Mouse (Mus musculus) mesoderm, embryonic 11.5 days (tissue): ENCODE results near the gene Ngb.

Experiments
- DNase-seq: peaks from one replicate; pipeline ENCODE4 v3.0.0-alpha.2; 2012; ENCODE audit warnings: low read depth, low spot score

The Ngb gene

DNA sequence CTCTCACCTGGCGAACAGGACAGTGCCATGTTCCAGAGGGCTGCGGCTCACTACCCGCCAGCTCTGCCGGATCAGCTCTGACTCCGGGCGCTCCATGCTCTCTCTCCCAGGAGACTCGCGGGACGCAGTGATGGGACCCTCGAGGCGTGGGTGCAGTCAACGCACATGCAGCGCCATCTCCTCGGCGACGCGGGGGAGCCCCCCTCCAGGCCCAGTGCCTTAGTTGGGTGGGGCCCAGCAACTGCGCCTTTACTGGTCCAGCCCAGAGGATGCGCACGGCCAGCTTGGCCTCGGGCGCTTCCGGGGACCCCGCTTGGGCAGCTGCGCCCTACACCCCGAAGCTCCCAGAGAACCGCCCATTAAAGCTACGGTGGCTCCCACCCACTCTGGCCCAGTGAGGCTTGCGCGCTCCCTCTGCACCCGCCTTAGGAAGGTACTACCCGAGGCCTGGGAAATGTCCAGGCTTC lies at the start of gene Ngb:
Ngb (minus strand) TSS at position 375 of the 467 bp plus-strand sequence.
- no peak for DNase-seq

DNA sequence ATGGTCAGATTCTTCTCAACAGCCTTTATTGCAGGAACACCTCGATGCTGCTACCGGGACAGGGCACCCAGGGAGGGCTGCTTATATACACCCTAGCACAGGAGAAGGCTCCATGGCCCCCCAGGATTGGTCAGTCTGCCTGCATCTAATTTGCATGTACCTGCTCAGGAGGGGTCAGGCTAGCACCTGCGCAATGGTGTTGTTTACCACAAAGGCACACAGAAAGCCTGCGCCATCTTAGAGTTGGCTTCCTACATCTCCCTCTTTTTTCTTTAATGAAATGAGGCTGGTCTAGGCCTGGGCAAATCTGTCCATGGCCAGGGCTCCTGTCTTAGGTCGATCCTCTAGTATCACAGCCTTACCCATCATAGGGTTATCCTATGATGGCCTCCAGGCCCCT lies 47.1 kb upstream of the Ngb start:
- DNase-seq: no peak

DNA sequence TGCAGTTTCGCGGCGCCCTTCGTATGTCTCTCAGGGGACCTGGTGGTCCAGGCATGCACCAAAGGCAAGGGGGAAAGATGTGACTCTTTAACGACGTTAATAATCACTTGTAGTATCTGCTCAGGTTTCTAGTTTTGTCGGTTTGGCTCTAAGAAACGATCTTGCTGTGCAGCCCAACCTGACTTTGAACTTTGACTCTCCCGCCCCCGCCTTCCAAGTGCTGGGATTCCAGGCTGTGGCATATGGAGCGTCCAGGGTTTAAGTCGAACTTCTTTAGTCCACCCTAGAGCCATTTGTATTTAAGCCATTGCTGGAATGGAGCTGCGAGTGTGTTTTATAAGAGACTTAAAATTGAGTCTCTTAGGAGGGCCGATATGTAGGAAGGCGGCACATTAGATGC lies 45.8 kb upstream of the Ngb start:
- DNase-seq: no peak

DNA sequence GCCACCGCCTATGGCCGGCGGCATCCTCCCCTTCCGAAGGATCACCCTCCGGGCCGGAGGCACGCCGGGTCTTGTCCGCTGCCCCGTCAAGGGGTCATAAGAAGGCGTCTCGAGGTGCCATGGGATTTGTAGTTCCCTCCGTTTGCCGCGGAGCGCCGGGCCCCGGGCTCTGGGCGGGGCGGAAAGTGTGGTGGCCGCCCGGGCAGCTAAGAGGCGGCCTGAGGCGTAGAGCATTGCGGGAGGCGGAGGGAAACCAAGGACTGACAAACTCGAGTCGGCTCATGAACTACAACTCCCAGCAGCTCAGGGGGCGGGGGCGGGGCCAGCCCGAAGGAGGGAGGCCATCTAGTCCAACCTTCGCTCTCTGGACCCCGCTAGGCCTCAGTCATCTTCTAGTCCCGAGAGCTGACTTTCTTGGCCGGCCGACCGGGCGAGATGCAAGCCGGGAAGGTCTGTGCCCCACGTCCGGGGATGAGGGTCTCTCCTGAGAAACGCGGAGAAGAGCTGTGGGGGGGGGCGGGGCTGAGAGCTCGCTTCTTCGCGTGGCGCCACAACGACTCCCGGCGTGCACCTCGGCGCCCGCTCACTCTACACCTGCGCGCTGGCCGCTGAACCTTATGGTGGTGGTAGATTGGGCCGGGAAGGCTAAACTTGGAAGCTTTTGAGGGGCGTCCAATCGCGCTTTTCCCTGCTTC lies 45.2 kb upstream of the Ngb start, which contains the start of gene Pomt2:
Pomt2 (minus strand) TSS at position 574 of the 695 bp plus-strand sequence.
- DNase-seq: peak; percentile 95

DNA sequence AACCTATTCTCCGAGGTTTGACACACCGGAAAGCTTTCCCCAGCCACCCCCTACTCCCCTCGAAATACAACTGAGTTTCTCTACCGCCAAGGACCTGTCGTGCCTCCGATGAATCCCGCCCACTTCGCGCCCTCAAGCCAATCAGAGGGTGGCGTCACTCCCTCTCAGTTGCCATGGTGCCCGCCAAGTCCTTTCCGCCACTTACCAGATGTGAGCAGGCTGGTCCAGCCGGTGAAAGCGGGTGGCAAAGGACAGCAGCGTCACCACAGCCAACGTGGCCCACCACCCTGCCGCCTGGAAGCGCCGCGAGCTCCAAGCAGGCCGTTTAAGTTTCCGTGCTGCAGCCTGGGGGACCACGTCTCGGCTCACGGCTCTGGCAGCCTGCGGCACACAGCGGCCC lies 44.6 kb upstream of the Ngb start, which contains the start of gene Gstz1:
Gstz1 (plus strand) TSS at position 200 of the 400 bp plus-strand sequence.
- DNase-seq: peak; percentile 92

DNA sequence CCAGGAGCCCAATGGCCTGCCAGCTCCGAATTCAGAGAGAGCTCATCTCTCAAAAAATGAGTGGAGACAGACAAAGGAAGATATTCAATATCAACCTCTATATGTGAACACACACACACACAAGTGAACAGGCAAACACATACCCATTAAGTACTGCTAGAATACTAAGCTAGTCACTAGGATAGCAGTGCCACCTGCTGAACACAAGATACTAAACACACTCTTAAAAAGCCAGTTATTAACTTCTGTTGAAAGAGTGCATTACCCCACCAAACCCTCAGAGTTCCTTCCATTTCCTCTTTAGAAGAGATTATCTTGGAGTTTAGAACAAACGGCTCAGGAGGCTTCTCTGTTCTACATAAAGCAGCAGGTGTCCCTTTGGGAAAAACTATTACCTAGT lies 39.8 kb upstream of the Ngb start:
- no peak for DNase-seq

DNA sequence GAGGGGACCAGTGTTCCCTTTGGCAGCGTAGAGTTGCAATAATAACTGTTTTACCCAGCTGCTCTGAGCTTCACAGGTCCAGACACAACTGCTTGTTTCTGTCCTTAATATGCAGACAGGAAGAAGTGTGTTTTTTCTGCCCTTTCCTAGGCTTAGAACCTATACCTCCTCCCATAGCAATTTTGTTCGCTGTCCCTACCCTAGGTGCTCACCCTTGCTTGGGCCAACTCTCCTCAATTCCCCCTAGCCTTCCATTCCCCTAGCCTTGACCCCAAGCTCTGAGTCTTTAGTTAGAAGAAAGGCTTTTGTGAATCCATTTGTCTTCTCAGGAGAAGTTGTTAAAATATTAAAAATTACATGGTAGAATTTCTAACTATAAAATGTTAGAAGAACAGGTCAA lies 36.4 kb upstream of the Ngb start:
- DNase-seq: no peak

DNA sequence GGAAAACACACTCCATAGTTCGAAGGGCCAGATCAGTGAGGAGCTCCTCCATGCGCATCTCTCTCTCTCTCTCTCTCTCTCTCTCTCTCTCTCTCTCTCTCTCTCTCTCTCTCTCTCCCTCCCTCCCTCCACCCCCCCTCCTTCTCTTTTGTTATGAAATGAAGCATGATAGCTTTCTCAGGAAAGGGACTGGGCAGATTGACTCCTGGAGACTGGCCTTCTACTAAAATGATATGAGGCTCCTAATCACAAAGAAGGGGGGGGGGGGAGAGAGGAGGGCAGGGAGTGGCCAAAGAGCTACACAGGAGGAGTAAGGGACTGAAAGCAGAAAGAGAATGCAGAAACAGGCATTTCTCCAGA lies 36.0 kb upstream of the Ngb start:
- DNase-seq: no peak

DNA sequence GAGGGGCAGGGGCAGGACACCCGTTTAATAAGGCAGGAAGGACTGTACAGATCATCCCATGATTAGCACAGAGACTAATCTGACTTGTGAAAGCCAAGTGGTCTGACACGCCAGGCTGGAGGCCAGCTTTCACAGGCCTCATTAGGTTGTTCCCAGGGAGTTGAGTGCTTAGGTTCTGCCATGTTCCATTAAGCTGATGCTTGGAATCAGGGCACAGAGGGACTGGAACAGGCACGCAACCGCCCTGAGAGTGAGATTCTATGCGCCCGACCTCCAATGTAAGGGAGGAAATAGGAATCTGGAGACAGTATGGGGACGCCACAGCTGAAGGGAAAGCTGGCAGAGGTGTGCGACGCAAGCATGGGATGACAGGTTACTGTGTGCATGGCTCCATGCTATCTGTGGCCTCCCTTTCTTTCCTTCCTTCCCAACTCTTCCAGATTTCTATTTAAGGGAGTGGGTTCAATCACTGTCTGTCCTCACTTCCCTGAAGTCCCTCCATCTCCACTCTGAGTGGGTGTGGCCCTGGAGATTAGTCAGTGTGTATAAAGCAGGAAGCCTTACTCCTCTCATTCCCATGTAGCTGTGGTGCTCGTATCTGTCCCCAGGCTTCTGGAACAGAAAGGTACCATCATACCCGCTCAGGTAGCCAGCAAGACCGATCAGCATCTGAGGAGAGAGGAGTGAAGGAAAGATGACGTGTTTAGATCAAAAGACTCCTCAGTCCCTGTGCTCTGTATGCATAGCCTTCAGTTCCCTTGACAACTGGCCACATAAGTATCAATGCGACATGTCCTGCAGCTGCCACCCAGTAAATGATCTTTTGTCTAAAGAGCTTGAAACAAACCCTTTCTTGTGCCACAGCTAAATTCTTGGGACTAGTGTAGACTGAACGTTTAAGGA lies 35.4 kb upstream of the Ngb start:
- peak; percentile 41 for DNase-seq

DNA sequence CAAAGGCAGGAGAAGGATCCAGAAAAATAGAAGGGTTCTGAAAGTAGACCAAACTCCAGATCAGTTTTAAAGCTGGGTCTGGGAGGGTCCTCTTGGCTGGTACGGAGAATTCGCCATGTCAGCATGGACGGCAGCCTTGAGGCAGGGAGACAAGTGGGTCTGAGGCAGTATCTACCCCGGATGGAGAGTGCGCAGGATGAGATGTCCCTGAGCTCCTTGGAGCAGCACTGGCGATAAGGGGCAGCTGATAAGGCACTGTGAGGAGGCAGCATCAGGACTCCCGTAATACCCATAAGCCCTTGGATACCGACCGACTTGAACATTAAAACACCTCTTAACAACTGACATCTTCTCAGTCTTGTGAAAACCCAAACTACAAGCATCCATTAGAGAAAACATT lies 30.4 kb upstream of the Ngb start:
- no peak for DNase-seq

DNA sequence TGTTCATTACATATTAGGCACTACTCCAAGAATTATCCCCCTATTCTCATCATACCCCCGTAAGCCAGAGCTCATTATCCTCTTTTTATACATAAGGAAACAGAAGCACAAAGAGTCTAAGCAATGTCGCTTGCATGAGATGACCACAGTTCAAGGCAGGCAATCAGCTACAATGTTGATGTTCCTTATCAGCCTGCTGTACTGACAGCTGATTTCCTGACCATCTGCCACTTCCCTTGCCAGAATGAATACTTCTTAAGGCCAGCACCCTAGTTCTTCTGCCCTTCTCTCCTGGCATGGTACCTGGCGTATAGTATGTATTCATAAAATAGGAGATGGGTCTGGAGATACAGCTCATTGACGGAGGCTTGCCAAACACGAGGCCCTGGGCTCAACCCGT lies 29.9 kb upstream of the Ngb start:
- no peak for DNase-seq

DNA sequence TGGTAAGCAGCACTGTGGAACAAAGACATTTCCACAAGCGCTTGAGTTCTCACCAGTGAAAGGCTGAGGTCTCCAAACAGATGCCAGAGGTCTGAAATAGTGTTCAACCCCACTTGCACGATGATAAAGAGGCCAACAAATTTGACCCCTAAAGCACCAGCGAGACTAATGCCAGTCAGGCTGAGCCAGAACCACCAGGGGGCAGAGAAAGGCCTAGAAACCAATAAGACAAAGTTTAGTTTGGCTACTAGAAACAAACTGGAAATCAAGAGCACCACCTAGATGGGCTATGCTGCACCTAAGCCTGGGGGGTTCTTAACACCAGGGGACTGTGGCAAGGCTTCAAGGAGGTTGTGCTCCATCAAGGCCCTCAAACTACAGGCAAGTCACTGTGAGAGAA lies 29.3 kb upstream of the Ngb start:
- peak; percentile 12 for DNase-seq

DNA sequence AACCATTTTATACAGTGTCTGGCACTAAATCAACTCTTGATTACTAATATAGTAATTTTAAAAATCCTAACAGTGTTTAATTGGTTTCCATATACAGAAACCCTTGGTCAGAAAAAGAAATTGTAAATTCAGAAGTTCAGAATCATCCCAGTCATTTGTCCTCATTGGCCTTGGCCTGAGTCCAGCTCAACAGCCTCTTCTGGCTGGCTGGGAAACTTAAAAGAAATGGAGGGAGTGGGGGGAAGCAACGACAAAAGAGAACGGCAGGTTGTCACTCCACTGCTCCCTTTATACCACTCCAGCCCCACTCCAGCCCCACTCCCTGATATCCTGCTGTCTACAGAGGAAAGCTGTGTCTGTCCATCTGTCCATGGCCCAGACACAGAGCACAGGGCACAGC lies 28.8 kb upstream of the Ngb start:
- DNase-seq: no peak

DNA sequence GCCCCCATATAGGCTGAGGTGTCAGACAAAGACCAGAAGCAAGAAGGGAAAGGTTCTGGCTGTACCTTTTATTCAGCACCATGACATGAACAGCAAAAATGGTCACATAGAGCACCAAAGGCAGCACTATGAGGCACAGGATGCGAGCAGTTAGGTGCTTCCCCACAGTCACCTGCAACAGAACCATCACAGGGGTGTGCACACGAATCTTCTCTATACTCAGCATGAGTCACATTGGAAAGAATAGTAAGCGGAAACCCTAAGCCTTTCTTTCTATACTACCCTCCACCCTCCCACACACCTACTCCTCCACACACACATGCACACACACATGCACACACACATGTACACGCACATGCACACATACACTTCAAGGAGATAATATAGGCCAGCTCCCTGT lies 27.9 kb upstream of the Ngb start:
- no peak for DNase-seq

DNA sequence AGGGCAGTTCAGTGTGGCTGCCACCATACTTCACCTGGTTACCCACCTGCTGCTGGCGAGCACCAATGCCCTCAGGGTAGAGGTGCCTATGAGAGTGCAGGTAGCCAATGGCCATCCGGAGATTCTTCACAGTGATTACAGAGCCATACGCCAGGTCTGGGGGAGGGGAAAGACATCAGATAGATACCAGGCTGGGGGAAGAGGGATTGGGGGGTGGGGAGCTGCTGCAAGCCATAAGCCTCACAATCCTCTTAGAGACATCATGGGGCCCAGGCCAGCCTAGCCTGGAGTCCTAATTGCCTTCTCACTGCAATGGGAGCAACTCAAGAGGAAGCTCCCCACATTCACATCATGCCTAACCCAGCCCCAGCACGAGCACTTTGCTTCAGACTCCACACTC lies 24.9 kb upstream of the Ngb start:
- no peak for DNase-seq

DNA sequence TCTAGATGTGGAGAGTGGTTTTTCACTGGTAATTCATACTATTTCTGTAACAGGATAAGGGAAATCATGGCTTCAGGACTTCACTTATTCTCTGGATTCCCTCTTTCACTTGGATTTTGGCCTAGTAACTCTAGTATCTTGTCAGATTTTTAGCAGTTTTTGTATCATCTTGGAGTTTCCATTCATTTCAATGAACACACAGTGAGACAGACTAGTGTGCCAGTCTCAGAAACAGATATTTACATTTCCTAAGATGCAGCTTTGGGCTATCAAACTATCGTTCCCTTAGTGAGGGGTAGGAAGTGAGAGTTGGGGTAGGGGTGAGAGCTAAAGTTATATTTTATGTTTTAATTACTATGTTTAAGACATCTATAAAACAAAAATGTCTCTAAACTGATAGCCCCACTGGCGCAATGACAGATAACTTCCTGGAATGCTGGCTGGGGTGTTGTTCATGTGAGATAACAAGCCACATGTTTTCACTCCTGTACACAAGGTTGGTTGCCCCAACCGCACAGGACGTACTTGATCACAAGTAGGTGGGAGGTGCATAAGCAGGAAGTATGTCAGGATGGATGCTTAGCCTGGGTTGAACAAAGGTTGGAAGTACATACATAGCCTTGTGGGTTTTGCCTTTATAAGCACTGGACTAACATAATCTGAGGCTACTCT lies 19.7 kb upstream of the Ngb start:
- DNase-seq: no peak

DNA sequence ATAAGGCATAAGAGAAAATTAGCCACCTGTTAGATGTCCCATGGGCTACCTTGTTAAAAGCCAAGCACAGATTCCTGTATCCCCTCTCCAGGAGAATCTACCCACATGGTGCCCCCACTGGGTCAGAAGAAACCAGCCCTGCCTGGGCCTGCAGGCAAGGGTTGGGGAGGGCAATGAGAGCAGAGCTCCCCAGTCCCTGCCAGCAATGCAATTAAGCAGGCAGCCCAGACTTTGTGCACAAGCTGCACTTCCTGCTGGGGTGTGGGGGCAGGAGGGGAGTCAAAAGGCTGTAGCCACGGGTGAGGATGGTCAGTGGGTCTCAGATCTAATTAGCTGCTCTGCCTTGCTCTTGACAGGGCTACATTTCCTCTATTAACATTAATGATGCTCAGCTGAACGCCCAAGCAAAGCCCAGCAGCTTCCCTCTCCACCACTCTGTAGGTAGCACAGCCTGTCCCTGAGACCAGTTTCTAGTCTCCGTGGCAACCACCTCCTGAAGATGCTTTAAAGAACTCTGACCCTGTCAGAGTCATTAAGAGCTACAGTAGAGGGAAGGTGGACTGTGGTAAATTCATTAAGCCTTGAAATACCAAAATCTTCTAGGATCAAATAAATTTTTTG lies 5.1 kb upstream of the Ngb start:
- DNase-seq: no peak

DNA sequence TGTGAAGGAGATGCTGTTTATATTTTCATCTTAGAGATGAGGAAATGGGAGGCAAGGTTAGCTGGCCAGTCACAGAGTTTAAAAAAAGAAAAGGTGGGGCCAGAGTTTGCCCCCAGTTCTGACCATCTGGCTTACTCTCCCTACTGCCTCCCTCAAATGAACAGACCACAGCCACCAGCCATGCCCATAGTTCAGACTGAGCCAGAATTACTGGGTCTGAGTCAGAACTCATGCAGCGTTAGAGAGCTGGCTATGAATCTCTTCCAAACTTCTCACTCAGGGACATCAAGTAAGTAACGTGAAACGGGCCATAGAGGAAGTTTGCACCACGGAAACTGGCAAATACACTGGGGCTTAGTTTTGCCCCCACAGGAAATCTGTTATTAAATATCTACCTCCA lies 2.5 kb upstream of the Ngb start:
- DNase-seq: no peak

DNA sequence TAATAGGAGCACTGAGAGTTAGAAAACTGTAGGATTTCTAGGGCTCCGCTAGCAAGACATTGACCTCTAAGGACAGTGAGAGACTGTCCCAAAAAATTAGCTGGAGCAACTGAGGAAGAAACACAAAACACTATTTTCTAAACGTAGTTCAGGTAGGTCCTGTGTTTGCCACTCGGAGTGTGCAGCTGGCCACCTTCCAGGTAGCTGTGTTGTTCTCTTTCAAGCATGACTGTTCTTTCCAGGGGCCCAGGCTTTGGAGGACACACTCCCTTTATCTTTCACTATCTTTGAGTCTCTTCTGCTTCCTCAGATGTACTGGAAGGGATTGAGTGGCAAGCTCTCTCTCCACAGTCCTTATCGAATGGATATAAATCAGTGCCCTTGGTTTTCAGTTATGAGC lies 1.1 kb upstream of the Ngb start:
- DNase-seq: no peak

DNA sequence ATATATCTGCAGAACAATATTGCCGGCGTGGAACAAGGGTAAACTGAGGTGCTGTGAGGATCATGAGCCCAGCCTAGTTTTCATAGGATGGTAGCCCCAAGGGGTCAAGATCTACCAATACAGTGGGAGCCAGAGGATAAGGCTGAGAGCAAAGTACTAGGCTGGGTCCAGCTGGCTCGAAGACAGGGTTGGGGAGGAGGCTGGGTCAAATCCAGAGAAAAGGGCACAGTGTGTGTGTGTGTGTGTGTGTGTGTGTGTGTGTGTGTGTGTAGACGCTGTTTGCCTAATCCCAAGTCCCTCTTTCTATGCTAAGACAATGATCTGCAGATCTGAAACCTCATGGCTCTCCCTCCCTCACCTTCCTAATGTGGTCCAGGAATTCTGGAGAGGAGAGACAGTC lies 2.0 kb downstream of the Ngb start:
- DNase-seq: no peak

DNA sequence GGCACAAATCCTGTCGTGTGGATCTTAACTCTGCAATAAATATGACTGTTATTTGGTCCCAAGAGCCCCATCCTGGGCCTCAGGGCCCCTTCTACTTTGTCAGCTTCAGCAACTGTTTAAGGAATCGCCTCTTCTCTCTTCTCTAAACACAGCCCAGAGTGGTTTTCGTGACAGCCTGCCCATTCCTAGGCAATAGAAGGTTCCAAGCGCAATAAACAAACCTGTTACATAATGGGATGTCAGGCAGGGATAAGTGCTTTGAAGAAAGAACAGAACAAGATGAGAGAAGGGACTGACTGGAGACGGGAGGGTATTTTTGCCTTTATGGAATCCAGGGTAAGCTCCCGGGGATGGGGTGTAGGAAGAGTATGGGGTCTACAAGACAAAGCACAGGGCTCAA lies 8.7 kb downstream of the Ngb start:
- DNase-seq: no peak

DNA sequence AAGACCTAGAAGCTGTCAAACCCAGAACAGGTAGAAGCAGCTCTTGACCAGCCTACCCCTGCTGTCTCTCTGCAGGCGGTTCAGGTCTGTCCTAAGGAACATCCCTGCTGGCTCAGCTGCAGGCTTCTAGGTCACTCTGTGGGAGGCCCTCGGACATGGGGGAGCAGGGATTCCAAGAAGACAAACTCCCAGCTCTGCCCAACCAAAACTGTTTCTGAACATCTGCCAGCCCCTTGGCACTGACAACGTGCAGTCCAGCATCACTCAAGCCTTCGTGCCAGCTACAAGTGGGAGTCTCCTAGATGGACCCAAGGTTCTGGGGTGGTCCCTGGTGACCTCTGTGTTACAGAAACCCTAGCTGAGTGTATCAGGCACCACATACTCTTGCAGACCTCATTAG lies 9.1 kb downstream of the Ngb start:
- no peak for DNase-seq
